Mouse (Mus musculus): Measurements from ENCODE around the gene Nek9. TPM values are rescaled to one million over a fixed set of nuclear protein-coding genes. Genes with fewer than 3 reads are reported as not detected.

Gene Nek9
- polyA plus RNA-seq, 1 experiment from 2014 or later = 13.2 TPM

GRCm38 (mm10) chr12:85297345-85297997 lies 41.7 kb downstream of the Nek9 start:
- H3K4me1 ChIP-seq (replicated peaks; ENCODE audit: control insufficient read depth, insufficient read depth, low read length) = no peaks in the 10 kb centered on the region
- no peak overlapping the region for H3K9ac ChIP-seq (replicated peaks; ENCODE audit: low read depth, low read length)
- no peaks in the 10 kb centered on the region for H3K9me3 ChIP-seq (ENCODE audit: control insufficient read depth, low read length)
- H3K36me3 ChIP-seq (ENCODE audit: control insufficient read depth, insufficient read depth) = peaks cover 12% of the 10 kb centered on the region
- no peak for ATAC-seq
- 79% methylated on average over 10 of the region's 10 CpGs for WGBS
- no peak overlapping the region for H3K4me3 ChIP-seq (replicated peaks; ENCODE audit: low read length)
- no peak overlapping the region for H3K4me2 ChIP-seq (ENCODE audit: low read length)
- no peaks in the 10 kb centered on the region for H3K27me3 ChIP-seq (replicated peaks; ENCODE audit: control insufficient read depth, insufficient read depth, low read length)
- H3K27ac ChIP-seq (ENCODE audit: low read length) = no peak overlapping the region

GRCm38 (mm10) chr12:85296915-85297314 lies 42.2 kb downstream of the Nek9 start:
- 69% methylated on average over 5 of the region's 5 CpGs for WGBS
- Histone ChIP-seq H3K9ac (replicated peaks; ENCODE audit: low read depth, low read length) (no peak overlapping the region), H3K4me3 (replicated peaks; ENCODE audit: low read length) (no peak overlapping the region), H3K9me3 (ENCODE audit: control insufficient read depth, low read length) (no peaks in the 10 kb centered on the region), H3K27me3 (replicated peaks; ENCODE audit: control insufficient read depth, insufficient read depth, low read length) (no peaks in the 10 kb centered on the region), H3K36me3 (ENCODE audit: control insufficient read depth, insufficient read depth) (peaks cover 8% of the 10 kb centered on the region), H3K4me1 (replicated peaks; ENCODE audit: control insufficient read depth, insufficient read depth, low read length) (no peaks in the 10 kb centered on the region), H3K27ac (ENCODE audit: low read length) (no peak overlapping the region), H3K4me2 (ENCODE audit: low read length) (no peak overlapping the region)
- no peak for ATAC-seq

GRCm38 (mm10) chr12:85295506-85295905 lies 43.7 kb downstream of the Nek9 start:
- no peak overlapping the region for H3K9ac ChIP-seq (replicated peaks; ENCODE audit: low read depth, low read length)
- WGBS = 90% methylated on average over 2 of the region's 2 CpGs
- no peaks in the 10 kb centered on the region for H3K4me1 ChIP-seq (replicated peaks; ENCODE audit: control insufficient read depth, insufficient read depth, low read length)
- no peak overlapping the region for H3K4me3 ChIP-seq (replicated peaks; ENCODE audit: low read length)
- H3K4me2 ChIP-seq (ENCODE audit: low read length) = no peak overlapping the region
- no peaks in the 10 kb centered on the region for H3K36me3 ChIP-seq (ENCODE audit: control insufficient read depth, insufficient read depth)
- no peaks in the 10 kb centered on the region for H3K27me3 ChIP-seq (replicated peaks; ENCODE audit: control insufficient read depth, insufficient read depth, low read length)
- no peak overlapping the region for H3K27ac ChIP-seq (ENCODE audit: low read length)
- no peak for ATAC-seq
- no peaks in the 10 kb centered on the region for H3K9me3 ChIP-seq (ENCODE audit: control insufficient read depth, low read length)

- Histone ChIP-seq H3K4me2 (ENCODE audit: low read length) (no peak overlapping the region), H3K4me3 (replicated peaks; ENCODE audit: low read length) (no peak overlapping the region), H3K9ac (replicated peaks; ENCODE audit: low read depth, low read length) (no peak overlapping the region), H3K36me3 (ENCODE audit: control insufficient read depth, insufficient read depth) (no peaks in the 10 kb centered on the region), H3K4me1 (replicated peaks; ENCODE audit: control insufficient read depth, insufficient read depth, low read length) (peaks cover 14% of the 10 kb centered on the region), H3K27ac (ENCODE audit: low read length) (no peak overlapping the region), H3K9me3 (ENCODE audit: control insufficient read depth, low read length) (no peaks in the 10 kb centered on the region), H3K27me3 (replicated peaks; ENCODE audit: control insufficient read depth, insufficient read depth, low read length) (no peaks in the 10 kb centered on the region)
- no peak for ATAC-seq
These were observed 46.3 kb downstream of the Nek9 start for GRCm38 (mm10) chr12:85292906-85293305.

- no peak for ATAC-seq
- H3K9me3 ChIP-seq (ENCODE audit: control insufficient read depth, low read length) = no peaks in the 10 kb centered on the region
- no peaks in the 10 kb centered on the region for H3K27me3 ChIP-seq (replicated peaks; ENCODE audit: control insufficient read depth, insufficient read depth, low read length)
- no peak overlapping the region for H3K9ac ChIP-seq (replicated peaks; ENCODE audit: low read depth, low read length)
- no peak overlapping the region for H3K27ac ChIP-seq (ENCODE audit: low read length)
- H3K4me2 ChIP-seq (ENCODE audit: low read length) = no peak overlapping the region
- no peak overlapping the region for H3K4me3 ChIP-seq (replicated peaks; ENCODE audit: low read length)
- peaks cover 15% of the 10 kb centered on the region for H3K4me1 ChIP-seq (replicated peaks; ENCODE audit: control insufficient read depth, insufficient read depth, low read length)
- H3K36me3 ChIP-seq (ENCODE audit: control insufficient read depth, insufficient read depth) = no peaks in the 10 kb centered on the region
- 74% methylated on average over 6 of the region's 6 CpGs for WGBS
These were observed 46.9 kb downstream of the Nek9 start for GRCm38 (mm10) chr12:85292288-85292687.

- Histone ChIP-seq H3K9ac (replicated peaks; ENCODE audit: low read depth, low read length) (no peak overlapping the region), H3K4me2 (ENCODE audit: low read length) (no peak overlapping the region), H3K27ac (ENCODE audit: low read length) (no peak overlapping the region), H3K4me1 (replicated peaks; ENCODE audit: control insufficient read depth, insufficient read depth, low read length) (peaks cover 15% of the 10 kb centered on the region), H3K27me3 (replicated peaks; ENCODE audit: control insufficient read depth, insufficient read depth, low read length) (no peaks in the 10 kb centered on the region), H3K4me3 (replicated peaks; ENCODE audit: low read length) (no peak overlapping the region), H3K36me3 (ENCODE audit: control insufficient read depth, insufficient read depth) (no peaks in the 10 kb centered on the region), H3K9me3 (ENCODE audit: control insufficient read depth, low read length) (no peaks in the 10 kb centered on the region)
- no peak for ATAC-seq
These were observed 47.6 kb downstream of the Nek9 start for GRCm38 (mm10) chr12:85291541-85291940.

- Histone ChIP-seq H3K9ac (replicated peaks; ENCODE audit: low read depth, low read length) (no peak overlapping the region), H3K9me3 (ENCODE audit: control insufficient read depth, low read length) (no peaks in the 10 kb centered on the region), H3K4me3 (replicated peaks; ENCODE audit: low read length) (no peak overlapping the region), H3K4me1 (replicated peaks; ENCODE audit: control insufficient read depth, insufficient read depth, low read length) (peaks cover 15% of the 10 kb centered on the region), H3K27me3 (replicated peaks; ENCODE audit: control insufficient read depth, insufficient read depth, low read length) (no peaks in the 10 kb centered on the region), H3K4me2 (ENCODE audit: low read length) (no peak overlapping the region), H3K36me3 (ENCODE audit: control insufficient read depth, insufficient read depth) (no peaks in the 10 kb centered on the region), H3K27ac (ENCODE audit: low read length) (no peak overlapping the region)
- 85% methylated on average over 10 of the region's 10 CpGs for WGBS
- ATAC-seq = no peak
These were observed 48.5 kb downstream of the Nek9 start for GRCm38 (mm10) chr12:85290633-85291032.

GRCm38 (mm10) chr12:85289157-85290000 lies 49.8 kb downstream of the Nek9 start:
- Histone ChIP-seq H3K4me1 (replicated peaks; ENCODE audit: control insufficient read depth, insufficient read depth, low read length) (peaks cover 15% of the 10 kb centered on the region), H3K4me2 (ENCODE audit: low read length) (peak overlapping the region; percentile 80), H3K36me3 (ENCODE audit: control insufficient read depth, insufficient read depth) (no peaks in the 10 kb centered on the region), H3K27ac (ENCODE audit: low read length) (no peak overlapping the region), H3K4me3 (replicated peaks; ENCODE audit: low read length) (peak overlapping the region; percentile 44; the same call in 1 of the 2 replicates), H3K9ac (replicated peaks; ENCODE audit: low read depth, low read length) (0 out of 2 replicates have a peak overlapping the region, but pooled peaks have one; percentile 13), H3K27me3 (replicated peaks; ENCODE audit: control insufficient read depth, insufficient read depth, low read length) (no peaks in the 10 kb centered on the region), H3K9me3 (ENCODE audit: control insufficient read depth, low read length) (no peaks in the 10 kb centered on the region)
- 58% methylated on average over 24 of the region's 24 CpGs for WGBS
- no peak for ATAC-seq

- H3K36me3 ChIP-seq (ENCODE audit: control insufficient read depth, insufficient read depth) = no peaks in the 10 kb centered on the region
- H3K4me1 ChIP-seq (replicated peaks; ENCODE audit: control insufficient read depth, insufficient read depth, low read length) = peaks cover 15% of the 10 kb centered on the region
- H3K9me3 ChIP-seq (ENCODE audit: control insufficient read depth, low read length) = no peaks in the 10 kb centered on the region
- H3K4me3 ChIP-seq (replicated peaks; ENCODE audit: low read length) = peak within 1 kb of the TSS; percentile 44
- no peaks in the 10 kb centered on the region for H3K27me3 ChIP-seq (replicated peaks; ENCODE audit: control insufficient read depth, insufficient read depth, low read length)
- peak within 1 kb of the TSS; percentile 51 for H3K9ac ChIP-seq (replicated peaks; ENCODE audit: low read depth, low read length)
- peak; percentile 84 for ATAC-seq
- H3K4me2 ChIP-seq (ENCODE audit: low read length) = peak within 1 kb of the TSS; percentile 80
- under 1% methylated on average over 29 of the region's 31 CpGs for WGBS
- H3K27ac ChIP-seq (ENCODE audit: low read length) = no peak within 1 kb of the TSS
These were observed 50.5 kb downstream of the Nek9 start, which contains the start of gene Zc2hc1c for GRCm38 (mm10) chr12:85288486-85289156. Gene Zc2hc1c, plus strand, starts transcription at chr12:85288591.
